Mouse (Mus musculus): ENCODE measurements around the gene Igf1r. TPM values are rescaled to one million over a fixed set of nuclear protein-coding genes. Genes with fewer than 3 reads are reported as not detected.

The Igf1r gene
- polyA plus RNA-seq, 1 experiment from 2014 or later, result 25.6 TPM

DNA sequence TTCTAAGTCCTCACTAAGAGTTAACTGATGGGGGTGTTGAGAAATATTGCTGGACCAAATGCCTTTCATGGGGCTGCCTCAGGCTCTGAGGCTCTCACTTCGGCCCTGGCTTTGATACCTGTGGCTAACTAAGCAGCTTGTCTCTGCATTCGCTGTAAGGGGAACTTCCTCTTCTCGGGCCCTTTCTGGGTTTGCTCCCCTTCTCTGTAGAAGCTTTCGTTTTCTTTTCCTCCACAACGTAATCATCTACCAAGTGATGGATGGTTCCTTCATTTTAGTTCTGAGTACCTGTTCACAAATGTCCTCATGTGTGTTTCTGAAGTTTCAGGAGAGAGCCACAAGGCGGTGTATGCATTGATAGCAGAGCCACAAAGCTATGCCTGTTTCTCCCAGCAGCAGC is 256.4 kb downstream of the Igf1r start:
- Histone ChIP-seq H3K9ac (no peak overlapping the region), H3K4me3 (no peak overlapping the region), H3K27ac (ENCODE audit: poor library complexity, severe bottlenecking) (no peak overlapping the region), H3K27me3 (replicated peaks) (no peaks in the 10 kb centered on the region), H3K4me1 (replicated peaks) (peaks cover 5% of the 10 kb centered on the region; the same call in 1 of the 2 replicates), H3K9me3 (replicated peaks) (no peaks in the 10 kb centered on the region), H3K4me2 (no peak overlapping the region), H3K36me3 (peaks cover 80% of the 10 kb centered on the region)
- 90% methylated on average over 6 of the region's 6 CpGs for WGBS
- ATAC-seq (ENCODE audit: insufficient number of reproducible peaks, low FRiP score), result no peak

DNA sequence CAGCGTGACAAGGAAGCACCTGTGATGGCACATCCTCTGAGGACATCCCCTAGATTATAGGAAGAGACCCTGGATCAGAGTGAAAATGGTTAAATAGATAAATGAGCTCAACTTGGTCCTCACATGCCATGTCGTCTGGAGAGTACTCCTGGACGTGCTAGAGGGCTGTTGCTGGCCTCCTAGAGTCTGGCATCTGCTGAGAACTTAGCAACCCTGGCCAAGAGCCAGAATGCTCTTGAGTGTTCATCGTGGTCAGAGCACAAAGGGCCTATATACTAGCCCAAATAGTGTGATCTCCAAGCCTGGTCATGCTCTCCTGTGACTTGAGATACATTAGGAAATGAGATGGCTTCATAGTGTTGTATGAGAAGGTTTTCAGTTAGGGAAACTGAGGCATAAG is 257.8 kb downstream of the Igf1r start:
- Histone ChIP-seq H3K4me1 (replicated peaks) (peaks cover 5% of the 10 kb centered on the region; the same call in 1 of the 2 replicates), H3K9me3 (replicated peaks) (no peaks in the 10 kb centered on the region), H3K4me2 (no peak overlapping the region), H3K9ac (no peak overlapping the region), H3K4me3 (no peak overlapping the region), H3K27ac (ENCODE audit: poor library complexity, severe bottlenecking) (no peak overlapping the region), H3K27me3 (replicated peaks) (no peaks in the 10 kb centered on the region), H3K36me3 (peaks cover 84% of the 10 kb centered on the region)
- no peak for ATAC-seq (ENCODE audit: insufficient number of reproducible peaks, low FRiP score)
- 42% methylated on average over 4 of the region's 4 CpGs for WGBS

DNA sequence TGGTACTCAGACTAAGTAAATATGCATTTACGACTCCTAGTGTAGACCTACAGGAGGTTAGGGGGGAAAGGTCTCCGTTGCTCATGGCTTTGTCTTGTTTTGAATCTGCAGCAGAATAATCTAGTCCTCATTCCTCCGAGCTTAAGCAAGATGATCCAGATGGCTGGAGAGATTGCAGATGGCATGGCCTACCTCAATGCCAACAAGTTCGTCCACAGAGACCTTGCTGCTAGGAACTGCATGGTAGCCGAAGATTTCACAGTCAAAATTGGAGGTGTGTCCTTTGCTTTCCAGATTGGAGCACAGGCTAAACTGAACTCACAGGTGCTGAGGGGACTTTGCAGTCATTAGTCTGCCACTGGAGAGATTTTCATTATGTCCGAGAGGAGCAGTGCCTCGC is 259.3 kb downstream of the Igf1r start:
- Histone ChIP-seq H3K36me3 (peaks cover 84% of the 10 kb centered on the region), H3K9ac (no peak overlapping the region), H3K27ac (ENCODE audit: poor library complexity, severe bottlenecking) (no peak overlapping the region), H3K4me3 (no peak overlapping the region), H3K4me2 (no peak overlapping the region), H3K27me3 (replicated peaks) (no peaks in the 10 kb centered on the region), H3K4me1 (replicated peaks) (peaks cover 5% of the 10 kb centered on the region; the same call in 1 of the 2 replicates), H3K9me3 (replicated peaks) (no peaks in the 10 kb centered on the region)
- no peak for ATAC-seq (ENCODE audit: insufficient number of reproducible peaks, low FRiP score)
- WGBS, result 88% methylated on average over 7 of the region's 7 CpGs

DNA sequence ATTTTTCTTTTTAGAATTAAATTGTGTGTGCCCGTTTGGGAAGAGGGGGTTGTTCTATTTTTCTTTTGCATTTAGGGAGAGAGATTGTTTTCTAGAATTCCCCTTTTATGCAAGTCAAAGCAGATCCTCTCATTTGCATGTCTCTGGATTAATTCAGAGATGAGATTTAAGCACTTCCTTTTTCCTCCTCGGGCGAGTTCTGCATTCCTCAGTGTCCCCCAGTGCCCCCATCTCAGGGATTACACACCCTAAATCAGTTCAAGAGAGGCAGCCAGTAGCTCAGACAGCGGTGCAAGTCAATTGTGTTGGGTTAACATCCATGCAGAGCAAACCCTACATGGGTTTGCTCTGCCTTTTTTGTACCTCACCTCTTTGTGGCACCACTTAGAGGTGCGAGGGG is 261.2 kb downstream of the Igf1r start:
- no peak for ATAC-seq (ENCODE audit: insufficient number of reproducible peaks, low FRiP score)
- no peak overlapping the region for H3K27ac ChIP-seq (ENCODE audit: poor library complexity, severe bottlenecking)
- 82% methylated on average over 5 of the region's 5 CpGs for WGBS
- H3K9me3 ChIP-seq (replicated peaks), result no peaks in the 10 kb centered on the region
- peaks cover 5% of the 10 kb centered on the region; the same call in 1 of the 2 replicates for H3K4me1 ChIP-seq (replicated peaks)
- no peak overlapping the region for H3K4me3 ChIP-seq
- H3K9ac ChIP-seq, result no peak overlapping the region
- peaks cover 84% of the 10 kb centered on the region for H3K36me3 ChIP-seq
- H3K4me2 ChIP-seq, result no peak overlapping the region
- H3K27me3 ChIP-seq (replicated peaks), result no peaks in the 10 kb centered on the region

DNA sequence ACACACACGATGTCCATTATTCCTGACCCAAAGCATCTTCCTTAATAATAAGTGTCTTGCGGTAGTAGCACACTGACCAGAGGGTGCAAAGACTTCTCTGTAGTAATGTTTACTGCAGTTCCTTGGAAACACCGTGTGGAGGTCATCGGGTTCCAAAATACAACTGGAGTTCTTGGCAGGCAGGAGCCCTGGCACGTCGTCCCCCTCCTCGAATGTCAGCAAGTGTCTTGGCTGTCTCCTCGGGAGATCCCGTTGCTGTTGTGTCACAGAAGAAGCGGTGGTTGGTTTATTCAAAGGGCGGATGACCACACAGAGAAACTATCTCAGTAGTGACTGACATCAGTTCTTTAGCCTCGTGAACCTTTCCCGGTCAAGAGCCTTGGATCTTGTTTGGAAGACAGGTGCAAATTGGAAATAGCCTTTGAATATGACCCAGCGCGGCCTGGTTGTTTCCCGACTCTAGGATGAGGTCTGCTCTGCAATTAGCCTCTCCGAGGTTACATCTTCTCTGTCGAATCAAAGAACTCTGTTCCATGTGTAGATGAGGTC is 263.0 kb downstream of the Igf1r start:
- H3K4me2 ChIP-seq, result no peak overlapping the region
- no peaks in the 10 kb centered on the region for H3K27me3 ChIP-seq (replicated peaks)
- H3K4me1 ChIP-seq (replicated peaks), result no peaks in the 10 kb centered on the region
- no peaks in the 10 kb centered on the region for H3K9me3 ChIP-seq (replicated peaks)
- WGBS, result 91% methylated on average over 18 of the region's 18 CpGs
- no peak for ATAC-seq (ENCODE audit: insufficient number of reproducible peaks, low FRiP score)
- H3K4me3 ChIP-seq, result no peak overlapping the region
- H3K9ac ChIP-seq, result no peak overlapping the region
- no peak overlapping the region for H3K27ac ChIP-seq (ENCODE audit: poor library complexity, severe bottlenecking)
- peaks cover 87% of the 10 kb centered on the region for H3K36me3 ChIP-seq

DNA sequence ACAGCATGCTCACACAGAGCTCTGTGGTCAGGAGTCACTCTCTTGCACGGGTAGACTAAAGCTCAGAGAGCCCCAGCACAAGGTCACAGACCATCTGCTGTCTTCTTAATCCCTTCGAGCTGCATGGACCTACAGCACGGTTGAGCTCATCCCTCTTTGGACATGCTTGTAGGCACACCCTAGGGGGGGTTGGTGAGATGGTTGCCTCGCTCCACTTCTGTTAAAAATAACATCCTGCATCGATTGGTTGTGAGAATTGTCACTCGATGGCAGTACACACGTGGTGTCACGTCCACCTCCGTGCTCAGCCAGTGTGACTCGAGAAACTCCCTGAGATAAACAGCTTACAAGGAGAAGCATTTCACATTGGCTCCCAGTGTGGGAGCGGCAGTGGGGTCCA is 266.3 kb downstream of the Igf1r start:
- Histone ChIP-seq H3K4me2 (no peak overlapping the region), H3K27ac (ENCODE audit: poor library complexity, severe bottlenecking) (no peak overlapping the region), H3K27me3 (replicated peaks) (no peaks in the 10 kb centered on the region), H3K4me1 (replicated peaks) (peaks cover 5% of the 10 kb centered on the region), H3K9ac (no peak overlapping the region), H3K36me3 (peaks cover 83% of the 10 kb centered on the region), H3K4me3 (no peak overlapping the region), H3K9me3 (replicated peaks) (no peaks in the 10 kb centered on the region)
- WGBS, result 85% methylated on average over 11 of the region's 11 CpGs
- no peak for ATAC-seq (ENCODE audit: insufficient number of reproducible peaks, low FRiP score)

DNA sequence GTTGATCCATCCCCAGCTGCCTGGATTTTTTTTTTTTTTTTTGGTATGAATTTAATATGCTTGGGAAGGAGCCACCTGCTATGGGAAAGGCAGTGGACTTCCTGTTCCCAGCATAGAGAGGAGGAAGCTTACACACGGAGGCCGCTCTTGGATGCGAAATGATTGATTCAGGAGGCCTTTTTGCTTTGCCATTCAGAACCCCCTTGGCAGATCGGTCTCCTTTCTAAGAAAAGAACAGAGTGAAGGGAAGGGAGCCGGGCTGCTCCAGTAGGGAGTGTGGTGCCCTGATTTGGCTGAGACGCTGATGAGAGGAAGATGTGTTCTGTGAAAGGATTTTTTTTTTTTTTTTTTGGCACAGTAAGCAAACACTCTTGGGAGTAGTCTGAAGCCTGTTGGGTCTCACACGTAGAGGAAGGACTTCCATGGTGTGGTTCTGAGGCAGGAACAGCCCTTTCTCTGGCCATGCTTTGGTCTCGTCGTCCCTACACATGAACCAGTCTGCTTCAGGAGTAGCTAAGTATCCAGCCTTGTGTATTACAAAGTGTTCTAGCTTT is 269.1 kb downstream of the Igf1r start:
- WGBS, result 78% methylated on average over 9 of the region's 9 CpGs
- H3K4me3 ChIP-seq, result no peak overlapping the region
- H3K4me1 ChIP-seq (replicated peaks), result peaks cover 5% of the 10 kb centered on the region
- H3K9me3 ChIP-seq (replicated peaks), result no peaks in the 10 kb centered on the region
- no peak overlapping the region for H3K27ac ChIP-seq (ENCODE audit: poor library complexity, severe bottlenecking)
- no peak for ATAC-seq (ENCODE audit: insufficient number of reproducible peaks, low FRiP score)
- no peak overlapping the region for H3K9ac ChIP-seq
- H3K27me3 ChIP-seq (replicated peaks), result no peaks in the 10 kb centered on the region
- no peak overlapping the region for H3K4me2 ChIP-seq
- peaks cover 80% of the 10 kb centered on the region for H3K36me3 ChIP-seq

DNA sequence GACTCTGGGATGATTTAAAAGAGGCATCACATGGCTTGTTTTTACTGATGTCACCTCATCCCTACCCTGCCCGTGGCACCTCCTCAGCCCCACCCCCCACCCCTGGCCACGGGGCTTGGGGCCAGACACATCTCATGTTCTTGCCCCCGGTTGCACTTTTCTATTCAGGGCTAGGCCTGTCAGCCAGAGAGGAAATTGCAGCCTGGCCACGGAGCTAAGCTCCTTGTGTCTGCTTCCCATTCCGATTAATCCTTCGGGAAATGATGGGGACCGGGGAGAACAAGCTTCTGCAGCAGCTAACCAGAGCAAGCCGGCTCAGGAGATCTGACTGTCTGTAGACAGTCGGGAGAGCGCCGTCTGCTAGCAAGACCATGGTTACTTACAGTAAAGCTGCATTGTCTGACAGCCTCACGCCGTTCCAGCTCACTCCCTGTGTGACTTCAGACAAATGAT is 270.8 kb downstream of the Igf1r start:
- peaks cover 75% of the 10 kb centered on the region for H3K36me3 ChIP-seq
- H3K9me3 ChIP-seq (replicated peaks), result no peaks in the 10 kb centered on the region
- no peaks in the 10 kb centered on the region for H3K27me3 ChIP-seq (replicated peaks)
- WGBS, result 59% methylated on average over 13 of the region's 13 CpGs
- no peak overlapping the region for H3K4me3 ChIP-seq
- peaks cover 12% of the 10 kb centered on the region for H3K4me1 ChIP-seq (replicated peaks)
- no peak overlapping the region for H3K27ac ChIP-seq (ENCODE audit: poor library complexity, severe bottlenecking)
- 0 out of 2 replicates have a peak overlapping the region, but pooled peaks have one; percentile 11 for H3K9ac ChIP-seq
- no peak for ATAC-seq (ENCODE audit: insufficient number of reproducible peaks, low FRiP score)
- H3K4me2 ChIP-seq, result no peak overlapping the region

DNA sequence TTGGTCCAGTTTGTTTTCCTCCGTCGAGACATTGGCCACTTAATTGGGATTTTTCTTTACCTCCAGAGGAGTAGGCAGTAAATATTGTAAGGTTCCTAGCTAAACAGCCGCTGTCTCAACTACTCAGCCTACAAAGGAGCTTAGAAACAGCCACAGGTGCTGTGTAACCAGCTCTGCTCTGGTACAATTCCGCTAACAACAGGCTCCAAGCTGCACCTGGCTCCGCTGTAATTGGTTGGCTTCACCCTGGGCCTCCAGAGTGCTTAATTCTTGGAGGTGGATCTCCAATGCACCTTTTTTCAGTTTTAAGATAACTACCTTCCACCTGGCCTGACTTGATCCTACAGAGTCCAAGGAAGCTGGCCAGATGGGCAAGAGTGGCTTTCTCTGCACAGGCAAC is 271.4 kb downstream of the Igf1r start:
- 93% methylated on average over 5 of the region's 5 CpGs for WGBS
- Histone ChIP-seq H3K9me3 (replicated peaks) (no peaks in the 10 kb centered on the region), H3K4me2 (no peak overlapping the region), H3K9ac (no peak overlapping the region), H3K4me1 (replicated peaks) (peaks cover 16% of the 10 kb centered on the region), H3K4me3 (no peak overlapping the region), H3K27me3 (replicated peaks) (no peaks in the 10 kb centered on the region), H3K27ac (ENCODE audit: poor library complexity, severe bottlenecking) (no peak overlapping the region), H3K36me3 (peaks cover 69% of the 10 kb centered on the region)
- no peak for ATAC-seq (ENCODE audit: insufficient number of reproducible peaks, low FRiP score)

DNA sequence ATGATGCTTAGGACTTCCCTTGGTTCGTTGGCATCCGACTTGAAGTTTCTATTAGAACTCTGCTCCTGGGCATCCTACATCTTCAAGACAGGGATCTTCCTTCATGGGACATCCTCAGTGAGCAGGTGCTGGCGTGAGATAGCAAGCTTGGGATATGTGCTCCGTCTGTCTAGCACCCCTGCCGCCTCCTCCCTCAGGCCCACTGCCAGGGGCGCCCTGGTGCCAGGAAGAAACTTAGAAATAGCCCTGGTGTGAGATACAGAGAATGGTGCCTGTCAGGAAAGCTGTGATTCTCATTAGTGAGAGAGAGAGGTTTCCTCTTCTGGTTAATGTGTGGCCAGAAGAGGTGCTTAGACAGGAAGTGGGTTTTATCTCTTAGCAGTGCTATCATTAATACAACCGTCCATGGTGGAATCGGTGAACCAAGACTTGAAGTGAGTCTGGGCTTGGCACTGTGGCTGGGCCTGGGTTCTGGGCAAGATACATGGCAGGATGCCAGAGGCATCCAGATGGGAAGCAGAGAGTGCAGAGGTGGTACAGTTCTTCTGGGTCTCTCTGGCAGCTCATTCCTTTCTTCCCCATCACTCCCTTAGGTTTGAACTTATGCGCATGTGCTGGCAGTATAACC is 272.9 kb downstream of the Igf1r start:
- H3K27me3 ChIP-seq (replicated peaks), result no peaks in the 10 kb centered on the region
- H3K4me1 ChIP-seq (replicated peaks), result peaks cover 16% of the 10 kb centered on the region
- no peak overlapping the region for H3K4me3 ChIP-seq
- no peak for ATAC-seq (ENCODE audit: insufficient number of reproducible peaks, low FRiP score)
- no peak overlapping the region for H3K9ac ChIP-seq
- H3K27ac ChIP-seq (ENCODE audit: poor library complexity, severe bottlenecking), result no peak overlapping the region
- H3K4me2 ChIP-seq, result no peak overlapping the region
- WGBS, result 78% methylated on average over 9 of the region's 9 CpGs
- no peaks in the 10 kb centered on the region for H3K9me3 ChIP-seq (replicated peaks)
- peaks cover 69% of the 10 kb centered on the region for H3K36me3 ChIP-seq

DNA sequence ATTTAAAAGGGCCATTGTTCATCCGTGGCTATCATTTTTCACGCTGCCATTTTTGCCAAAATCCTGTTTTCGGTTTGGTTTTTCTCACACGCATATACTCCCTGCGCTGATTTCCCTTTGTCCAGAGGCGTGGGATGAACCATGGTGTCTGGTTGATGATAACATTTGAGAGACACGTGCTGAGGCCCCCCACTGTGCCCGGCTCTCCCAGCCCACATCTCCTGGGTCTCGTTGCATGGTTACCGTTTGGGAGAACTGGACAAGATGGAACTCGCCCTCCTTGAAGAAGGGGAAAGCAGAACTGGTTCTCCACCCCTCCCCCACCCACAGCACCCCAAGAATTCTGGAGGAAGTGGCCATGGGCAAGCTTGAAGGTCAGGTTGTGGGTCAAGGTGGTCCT is 274.4 kb downstream of the Igf1r start:
- no peak for ATAC-seq (ENCODE audit: insufficient number of reproducible peaks, low FRiP score)
- 75% methylated on average over 11 of the region's 11 CpGs for WGBS
- Histone ChIP-seq H3K4me1 (replicated peaks) (peaks cover 21% of the 10 kb centered on the region), H3K27me3 (replicated peaks) (no peaks in the 10 kb centered on the region), H3K36me3 (peaks cover 75% of the 10 kb centered on the region), H3K27ac (ENCODE audit: poor library complexity, severe bottlenecking) (no peak overlapping the region), H3K9me3 (replicated peaks) (no peaks in the 10 kb centered on the region), H3K4me2 (no peak overlapping the region), H3K9ac (no peak overlapping the region), H3K4me3 (no peak overlapping the region)
